Mouse (Mus musculus): ENCODE results near the gene Gm11985. TPM values are rescaled to one million over a fixed set of nuclear protein-coding genes. Genes with fewer than 3 reads are reported as not detected.

Gene Gm11985
- polyA plus RNA-seq, 2 experiments = not detected

- Histone ChIP-seq H3K9me3 (ENCODE audit: control insufficient read depth, low read length) (no peaks in the 10 kb centered on the region), H3K4me3 (ENCODE audit: insufficient read depth in 1 of 2, low read depth in 2 of 2, low read length in 2 of 2) (no peak overlapping the region), H3K36me3 (replicated peaks; ENCODE audit: control insufficient read depth, insufficient read depth, low read depth) (no peaks in the 10 kb centered on the region), H3K27ac (no peak overlapping the region), H3K4me1 (replicated peaks; ENCODE audit: control insufficient read depth in 2 of 2, insufficient read depth in 2 of 2, low read length in 1 of 2) (peaks cover 0 to 24% of the 10 kb centered on the region in 2 experiments; a peak in 3 of 4 replicates), H3K27me3 (ENCODE audit: control insufficient read depth, insufficient read depth, low read length) (no peaks in the 10 kb centered on the region), H3K4me2 (ENCODE audit: low read depth) (no peak overlapping the region), H3K9ac (replicated peaks) (no peak overlapping the region)
- WGBS (ENCODE audit: insufficient replicate concordance) = 31% methylated on average over 4 of the region's 4 CpGs
- ATAC-seq (ENCODE audit: insufficient read depth) = peak; percentile 44; the same call in 1 of the 2 replicates
- TF ChIP-seq EP300 (IDR thresholded peaks at IDR 0.05; ENCODE audit: low read depth) (no peak), CTCF (IDR thresholded peaks at IDR 0.05; ENCODE audit: low read depth) (no peak)
- DNase-seq (ENCODE audit: low read depth in 3 of 3, low spot score in 3 of 3) = no peak
Measured at GRCm38 (mm10) chr11:7160637-7161101, 27.7 kb downstream of the Gm11985 start.

GRCm38 (mm10) chr11:7160146-7160545 lies 28.2 kb downstream of the Gm11985 start:
- Histone ChIP-seq H3K4me1 (replicated peaks; ENCODE audit: control insufficient read depth in 2 of 2, insufficient read depth in 2 of 2, low read length in 1 of 2) (peaks cover 0 to 26% of the 10 kb centered on the region in 2 experiments; a peak in 3 of 4 replicates), H3K27me3 (ENCODE audit: control insufficient read depth, insufficient read depth, low read length) (no peaks in the 10 kb centered on the region), H3K27ac (no peak overlapping the region), H3K4me3 (ENCODE audit: insufficient read depth in 1 of 2, low read depth in 2 of 2, low read length in 2 of 2) (no peak overlapping the region), H3K4me2 (ENCODE audit: low read depth) (no peak overlapping the region), H3K9ac (replicated peaks) (no peak overlapping the region), H3K36me3 (replicated peaks; ENCODE audit: control insufficient read depth, insufficient read depth, low read depth) (no peaks in the 10 kb centered on the region), H3K9me3 (ENCODE audit: control insufficient read depth, low read length) (no peaks in the 10 kb centered on the region)
- no peak for TF ChIP-seq CTCF (IDR thresholded peaks at IDR 0.05; ENCODE audit: low read depth)
- TF ChIP-seq EP300 (IDR thresholded peaks at IDR 0.05; ENCODE audit: low read depth) = no peak
- 55% methylated on average over 6 of the region's 6 CpGs for WGBS (ENCODE audit: insufficient replicate concordance)
- no peak for DNase-seq (ENCODE audit: low read depth in 3 of 3, low spot score in 3 of 3)
- no peak for ATAC-seq (ENCODE audit: insufficient read depth)

- TF ChIP-seq EP300 (IDR thresholded peaks at IDR 0.05; ENCODE audit: low read depth) (no peak), CTCF (IDR thresholded peaks at IDR 0.05; ENCODE audit: low read depth) (no peak)
- WGBS (ENCODE audit: insufficient replicate concordance) = 48% methylated on average over 6 of the region's 6 CpGs
- Histone ChIP-seq H3K4me3 (ENCODE audit: insufficient read depth in 1 of 2, low read depth in 2 of 2, low read length in 2 of 2) (no peak overlapping the region), H3K9me3 (ENCODE audit: control insufficient read depth, low read length) (no peaks in the 10 kb centered on the region), H3K4me1 (replicated peaks; ENCODE audit: control insufficient read depth in 2 of 2, insufficient read depth in 2 of 2, low read length in 1 of 2) (peaks cover 0 to 31% of the 10 kb centered on the region in 2 experiments; a peak in 3 of 4 replicates), H3K4me2 (ENCODE audit: low read depth) (no peak overlapping the region), H3K27me3 (ENCODE audit: control insufficient read depth, insufficient read depth, low read length) (no peaks in the 10 kb centered on the region), H3K36me3 (replicated peaks; ENCODE audit: control insufficient read depth, insufficient read depth, low read depth) (no peaks in the 10 kb centered on the region), H3K27ac (no peak overlapping the region), H3K9ac (replicated peaks) (no peak overlapping the region)
- ATAC-seq (ENCODE audit: insufficient read depth) (no peak), DNase-seq (ENCODE audit: low read depth in 3 of 3, low spot score in 3 of 3) (no peak)
Measured at GRCm38 (mm10) chr11:7158196-7158595, 30.2 kb downstream of the Gm11985 start.

GRCm38 (mm10) chr11:7156427-7156826 lies 31.9 kb downstream of the Gm11985 start:
- TF ChIP-seq CTCF (IDR thresholded peaks at IDR 0.05; ENCODE audit: low read depth) (no peak), EP300 (IDR thresholded peaks at IDR 0.05; ENCODE audit: low read depth) (no peak)
- ATAC-seq (ENCODE audit: insufficient read depth) (no peak), DNase-seq (ENCODE audit: low read depth in 3 of 3, low spot score in 3 of 3) (no peak)
- Histone ChIP-seq H3K4me3 (ENCODE audit: insufficient read depth in 1 of 2, low read depth in 2 of 2, low read length in 2 of 2) (no peak overlapping the region), H3K4me2 (ENCODE audit: low read depth) (no peak overlapping the region), H3K27ac (no peak overlapping the region), H3K9me3 (ENCODE audit: control insufficient read depth, low read length) (no peaks in the 10 kb centered on the region), H3K27me3 (ENCODE audit: control insufficient read depth, insufficient read depth, low read length) (no peaks in the 10 kb centered on the region), H3K36me3 (replicated peaks; ENCODE audit: control insufficient read depth, insufficient read depth, low read depth) (no peaks in the 10 kb centered on the region), H3K4me1 (replicated peaks; ENCODE audit: control insufficient read depth in 2 of 2, insufficient read depth in 2 of 2, low read length in 1 of 2) (peaks cover 0 to 37% of the 10 kb centered on the region in 2 experiments; a peak in 3 of 4 replicates), H3K9ac (replicated peaks) (no peak overlapping the region)
- 58% methylated on average over 4 of the region's 4 CpGs for WGBS (ENCODE audit: insufficient replicate concordance)

GRCm38 (mm10) chr11:7153081-7153480 lies 35.3 kb downstream of the Gm11985 start:
- no peak for TF ChIP-seq CTCF (IDR thresholded peaks at IDR 0.05; ENCODE audit: low read depth)
- TF ChIP-seq EP300 (IDR thresholded peaks at IDR 0.05; ENCODE audit: low read depth) = no peak

More at GRCm38 (mm10) chr11:7153081-7153480, 35.3 kb downstream of the Gm11985 start:
- ATAC-seq (ENCODE audit: insufficient read depth) = peak; percentile 48; the same call in 1 of the 2 replicates
- no peak overlapping the region for H3K4me3 ChIP-seq (ENCODE audit: insufficient read depth in 1 of 2, low read depth in 2 of 2, low read length in 2 of 2)
- no peak overlapping the region for H3K27ac ChIP-seq
- H3K4me1 ChIP-seq (replicated peaks; ENCODE audit: control insufficient read depth in 2 of 2, insufficient read depth in 2 of 2, low read length in 1 of 2) = peaks cover 0 to 22% of the 10 kb centered on the region in 2 experiments; a peak in 3 of 4 replicates
- DNase-seq (ENCODE audit: low read depth in 3 of 3, low spot score in 3 of 3) = peak; percentile 31 to 32 (median 32)
- no peak overlapping the region for H3K4me2 ChIP-seq (ENCODE audit: low read depth)
- no peak overlapping the region for H3K9ac ChIP-seq (replicated peaks)
- H3K9me3 ChIP-seq (ENCODE audit: control insufficient read depth, low read length) = no peaks in the 10 kb centered on the region
- 62% methylated on average over 8 of the region's 8 CpGs for WGBS (ENCODE audit: insufficient replicate concordance)
- H3K27me3 ChIP-seq (ENCODE audit: control insufficient read depth, insufficient read depth, low read length) = no peaks in the 10 kb centered on the region
- no peaks in the 10 kb centered on the region for H3K36me3 ChIP-seq (replicated peaks; ENCODE audit: control insufficient read depth, insufficient read depth, low read depth)
